Mouse (Mus musculus) layer of hippocampus, adult 6 months (tissue): ENCODE measurements around the gene Ddx47. TPM values are rescaled to one million over a fixed set of nuclear protein-coding genes. Genes with fewer than 3 reads are reported as not detected.

Experiments
- long read RNA-seq, 2 experiments: library from polyadenylated mRNA; unstranded; transcript quantifications; one replicate each; pipeline ENCODE4 v2.0.0; 2019 to 2020
- polyA plus RNA-seq: library from polyadenylated mRNA; unstranded; fragments of <200 nt; fragmentation: Nextera tagmentation; gene quantifications from 2 replicates; pipeline ENCODE4 v1.2.3, GENCODE M21; 2021

Gene Ddx47
- 30.0 and 30.7 TPM in 2 replicates for polyA plus RNA-seq
- long read RNA-seq, experiment 1, transcript Ddx47-201 (12 exons, 1,764 nt): major isoform, 41 of 50 reads
- long read RNA-seq, experiment 1, partial matches to known transcripts: 8 of 50 reads
- long read RNA-seq, experiment 1, other reads (novel, unspliced or antisense): 1 of 50 reads
- long read RNA-seq, experiment 2, transcript Ddx47-201 (12 exons, 1,764 nt): major isoform, 144 of 152 reads
- long read RNA-seq, experiment 2, partial matches to known transcripts: 0 of 152 reads
- long read RNA-seq, experiment 2, other reads (novel, unspliced or antisense): 8 of 152 reads

GRCm38 (mm10) chr6:135011048-135011733 lies at the start of gene Ddx47:
TSS of gene Ddx47 (plus strand) at chr6:135011612.

GRCm38 (mm10) chr6:134981231-134982062 lies 30.0 kb upstream of the Ddx47 start, which contains the start of gene Apold1:
TSS of gene Apold1 (plus strand) at chr6:134981718.

GRCm38 (mm10) chr6:135065236-135065957 lies 54.0 kb downstream of the Ddx47 start, which contains the start of gene Gprc5a:
TSS of gene Gprc5a (plus strand) at chr6:135065651.

Other genes starting within 250 kb of the Ddx47 start
- 2.7 TPM in 2 replicates for gene Dusp16, start 219.0 kb upstream of the Ddx47 start, polyA plus RNA-seq
- 21.1 and 29.9 TPM in 2 replicates for gene Crebl2, start 181.5 kb upstream of the Ddx47 start, polyA plus RNA-seq
- gene Gpr19, start 113.0 kb upstream of the Ddx47 start, polyA plus RNA-seq: 26.1 and 30.7 TPM in 2 replicates
- gene Cdkn1b, start 91.2 kb upstream of the Ddx47 start, polyA plus RNA-seq: 28.9 and 43.6 TPM in 2 replicates
- 1.4 and 1.7 TPM in 2 replicates for gene Apold1, start 29.9 kb upstream of the Ddx47 start, polyA plus RNA-seq
- 0.06 and 0.13 TPM in 2 replicates for gene Gprc5a, start 54.0 kb downstream of the Ddx47 start, polyA plus RNA-seq
- gene Gprc5d, start 106.7 kb downstream of the Ddx47 start, polyA plus RNA-seq: 0.18 TPM in 2 replicates
- gene Fam234b, start 186.4 kb downstream of the Ddx47 start, polyA plus RNA-seq: 89.5 and 93.7 TPM in 2 replicates
- gene Hebp1, start 186.4 kb downstream of the Ddx47 start, polyA plus RNA-seq: 50.7 and 54.6 TPM in 2 replicates
- 0.77 and 0.79 TPM in 2 replicates for gene Gsg1, start 242.7 kb downstream of the Ddx47 start, polyA plus RNA-seq